Mouse (Mus musculus) liver, postnatal 0 days (tissue): ENCODE results near the gene Wdr60.

Experiments used
- CTCF ChIP-seq: sonication (generic); IDR thresholded peaks from 2 replicates; pipeline ENCODE4 v1.5.1; 2016; ENCODE audit warnings: antibody characterized with exemption, low read depth
- EP300 ChIP-seq: IDR thresholded peaks from 2 replicates; pipeline ENCODE4 v1.6.1; 2016; ENCODE audit warnings: antibody characterized with exemption, low read depth, mild to moderate bottlenecking

DNA sequence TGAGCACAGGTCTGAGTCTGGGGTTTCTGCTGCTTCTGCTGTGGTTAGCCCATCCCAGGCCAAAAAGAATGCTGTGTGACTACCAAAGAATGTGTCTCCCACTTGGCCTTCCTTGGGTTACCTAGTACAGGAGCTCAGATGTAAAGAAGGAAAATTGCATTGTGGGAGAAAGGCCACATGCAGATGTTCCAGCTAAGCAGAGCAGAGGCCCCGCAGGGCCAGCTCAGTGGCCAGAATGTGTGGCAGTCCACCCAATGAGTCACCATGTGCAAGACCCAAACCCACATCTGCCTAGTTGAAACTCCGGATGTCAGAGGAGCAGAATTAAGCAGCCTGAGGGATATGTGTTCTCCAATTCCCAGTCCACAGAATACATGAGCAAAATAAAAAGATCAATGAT, 4.5 kb downstream of the Wdr60 start:
- no peak for TF ChIP-seq CTCF
- TF ChIP-seq EP300 = no peak
